In the genomic region with DNA sequence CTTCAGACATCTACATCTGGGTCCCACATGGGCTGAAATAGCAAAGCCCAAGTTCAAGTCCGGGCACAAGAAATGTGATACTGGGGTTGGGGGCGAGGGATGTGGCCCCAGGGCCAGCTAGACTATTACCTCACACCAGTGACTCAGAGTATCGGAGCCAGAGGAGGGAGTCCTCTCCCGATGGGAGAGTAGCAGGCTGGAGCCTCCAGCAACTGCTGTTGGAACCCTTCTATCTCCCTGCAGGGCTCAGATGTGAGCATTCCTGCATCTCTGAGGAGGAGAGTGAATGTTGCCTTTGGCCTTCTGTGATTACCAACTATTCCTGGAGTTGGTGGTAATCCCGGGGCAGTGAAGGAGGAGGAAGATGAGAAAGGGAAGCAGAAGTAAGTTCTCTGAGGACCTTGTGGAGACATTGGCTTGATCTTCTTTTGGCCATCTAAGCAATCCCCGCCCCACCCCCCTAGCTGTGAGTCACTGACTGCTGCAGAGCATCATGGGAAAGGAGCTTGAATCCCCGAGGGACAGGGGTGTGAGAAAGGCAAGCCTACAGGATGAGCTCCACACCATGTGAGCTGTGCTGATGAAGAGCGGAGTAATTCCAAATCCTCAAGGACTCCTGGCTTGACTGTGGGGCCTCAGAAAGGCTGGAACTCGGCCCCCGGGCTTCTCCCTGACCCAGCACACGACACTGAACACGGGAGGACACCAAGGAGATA, we compare ENCODE assay signal across 9 mouse cellular contexts.
DNase-seq lines count a peak whose midpoint lies in the region; ATAC-seq lines count a peak whose summit lies in the region.
"Had no signal": no experiment of that assay in that cellular context is flagged by ENCODE, and none has a peak within 500 bp of the region (broad histone marks: within the 10 kb centered on the region; RNA-seq: fewer than 3 reads in every experiment).

No protein-coding gene starts in this region.

- H3K4me3 ChIP-seq in kidney, embryonic 15.5 days (replicated peaks): no peak overlapping the region
- H3K4me3 ChIP-seq in forebrain, embryonic 14.5 days (ENCODE audit: low read depth, low read length): no peak overlapping the region
- H3K4me3 ChIP-seq: midbrain, embryonic 12.5 days had no signal

- no peaks in the 10 kb centered on the region for H3K9me3 ChIP-seq in kidney, embryonic 15.5 days (replicated peaks)
- H3K9me3 ChIP-seq in forebrain, embryonic 14.5 days (replicated peaks; ENCODE audit: control insufficient read depth, low read length): no peaks in the 10 kb centered on the region

- no peak for ATAC-seq in kidney, embryonic 15.5 days (replicated peaks; ENCODE audit: low FRiP score)
- ATAC-seq in forebrain, embryonic 14.5 days: no peak

- H3K27ac ChIP-seq in kidney, embryonic 15.5 days: no peak overlapping the region
- H3K27ac ChIP-seq in forebrain, embryonic 14.5 days (ENCODE audit: low read depth, low read length): no peak overlapping the region
- H3K27ac ChIP-seq: midbrain, embryonic 12.5 days had no signal

- peak; percentile 23 for DNase-seq in kidney, adult 11 months
- peak; percentile 74 for DNase-seq in adrenal gland, postnatal 14 days
- peak; percentile 94 for DNase-seq in heart, adult 18-20 months
- peak; percentile 61 to 64 for DNase-seq in kidney, postnatal 25 days
- peak; percentile 39 for DNase-seq in ovary, postnatal 14 days (ENCODE audit: low spot score)
- DNase-seq in forebrain, embryonic 14.5 days (ENCODE audit: low spot score): no peak
- DNase-seq in thymus, adult 18-20 months: no peak

- H3K27me3 ChIP-seq in kidney, embryonic 15.5 days: 0 out of 2 replicates have a peak, but pooled peaks cover 3% of the 10 kb centered on the region
- no peaks in the 10 kb centered on the region for H3K27me3 ChIP-seq in forebrain, embryonic 14.5 days (replicated peaks; ENCODE audit: control insufficient read depth, insufficient read depth, low read length)

- peaks cover 41% of the 10 kb centered on the region for H3K4me1 ChIP-seq in kidney, embryonic 15.5 days
- no peaks in the 10 kb centered on the region for H3K4me1 ChIP-seq in forebrain, embryonic 14.5 days (ENCODE audit: control insufficient read depth, insufficient read depth, low read length)

- no peak overlapping the region for H3K4me2 ChIP-seq in kidney, embryonic 15.5 days
- no peak overlapping the region for H3K4me2 ChIP-seq in forebrain, embryonic 14.5 days (ENCODE audit: low read length)
- H3K4me2 ChIP-seq: midbrain, embryonic 12.5 days had no signal

- WGBS in kidney, embryonic 15.5 days: 63% methylated on average over 12 of the region's 12 CpGs
- 79% methylated on average over 12 of the region's 12 CpGs for WGBS in forebrain, embryonic 14.5 days

- H3K9ac ChIP-seq in kidney, embryonic 15.5 days: no peak overlapping the region
- no peak overlapping the region for H3K9ac ChIP-seq in forebrain, embryonic 14.5 days (ENCODE audit: low read length)
- H3K9ac ChIP-seq: midbrain, embryonic 12.5 days had no signal

- H3K36me3 ChIP-seq in kidney, embryonic 15.5 days: no peaks in the 10 kb centered on the region
- no peaks in the 10 kb centered on the region for H3K36me3 ChIP-seq in forebrain, embryonic 14.5 days (ENCODE audit: control insufficient read depth, insufficient read depth, low read length)
- H3K36me3 ChIP-seq: midbrain, embryonic 12.5 days had no signal

Comparison
In these comparisons a context has a peak if more than half of its experiments do, and no peak if none do; other contexts are left out.
1. DNase-seq: peak in kidney, adult 11 months (single experiment), adrenal gland, postnatal 14 days (single experiment), heart, adult 18-20 months (2 of 2), kidney, postnatal 25 days (2 of 2) and ovary, postnatal 14 days (single experiment); none in forebrain, embryonic 14.5 days (single experiment) and thymus, adult 18-20 months (0 of 2).